Mouse (Mus musculus): ENCODE results near the gene Xpo5. TPM values are rescaled to one million over a fixed set of nuclear protein-coding genes. Genes with fewer than 3 reads are reported as not detected.

The Xpo5 gene
- polyA plus RNA-seq, 1 experiment from 2014 or later = 60.6 TPM

DNA sequence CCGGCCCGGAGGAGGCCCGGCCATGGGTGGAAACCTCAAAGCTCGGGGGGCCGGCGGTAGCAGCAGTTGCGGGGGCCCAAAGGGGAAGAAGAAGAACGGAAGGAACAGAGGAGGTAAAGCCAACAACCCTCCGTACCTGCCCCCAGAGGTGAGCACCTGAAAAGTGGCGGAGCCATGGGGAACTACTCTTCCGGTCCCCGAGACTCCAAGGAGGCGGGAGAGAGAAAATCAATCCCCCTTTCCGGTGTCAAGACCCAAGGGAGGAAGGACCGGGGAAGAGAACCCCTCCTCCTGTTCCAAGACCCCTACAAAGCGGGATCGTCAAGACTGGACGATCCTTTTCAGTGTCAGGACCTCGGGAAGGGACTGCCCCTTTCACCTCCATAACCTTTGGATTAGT is 41.4 kb upstream of the Xpo5 start:
- Histone ChIP-seq H3K4me2 (replicated peaks; ENCODE audit: low read depth, low read length) (peak overlapping the region; percentile 42), H3K9me3 (ENCODE audit: control insufficient read depth, low read length) (no peaks in the 10 kb centered on the region), H3K4me1 (replicated peaks; ENCODE audit: control insufficient read depth, insufficient read depth, low read length) (0 out of 2 replicates have a peak, but pooled peaks cover 3% of the 10 kb centered on the region), H3K36me3 (ENCODE audit: control insufficient read depth, insufficient read depth, low read length) (0 out of 2 replicates have a peak, but pooled peaks cover 2% of the 10 kb centered on the region), H3K27ac (ENCODE audit: low read depth, low read length) (peak overlapping the region; percentile 48; the same call in 1 of the 2 replicates), H3K4me3 (ENCODE audit: low read depth, low read length) (peak overlapping the region; percentile 71), H3K27me3 (ENCODE audit: control insufficient read depth, insufficient read depth, low read length) (no peaks in the 10 kb centered on the region), H3K9ac (ENCODE audit: low read depth, low read length) (peak overlapping the region; percentile 79)
- 2% methylated on average over 19 of the region's 19 CpGs for WGBS
- ATAC-seq (ENCODE audit: low FRiP score) (peak; percentile 43), DNase-seq (ENCODE audit: low spot score) (peak; percentile 70)

DNA sequence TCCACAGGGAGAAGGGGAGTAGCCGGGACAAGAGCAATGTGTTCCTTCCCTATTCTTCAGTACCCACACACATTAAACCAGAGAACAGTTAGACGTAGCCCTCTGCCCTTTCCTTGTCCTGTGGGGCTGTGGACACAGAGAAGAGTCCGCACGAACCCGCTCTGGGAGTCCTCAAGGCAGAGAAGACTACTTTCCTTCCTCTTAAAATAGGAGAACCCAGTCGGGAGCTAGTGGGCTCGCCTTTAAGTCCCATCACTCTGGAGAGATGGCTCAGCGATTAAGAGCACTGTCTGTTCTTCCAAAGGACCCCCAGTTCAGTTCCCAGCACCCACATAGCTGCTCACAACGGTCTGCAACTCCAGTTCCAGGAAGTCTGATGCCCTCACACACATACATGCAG is 40.9 kb upstream of the Xpo5 start:
- no peak overlapping the region for H3K27ac ChIP-seq (ENCODE audit: low read depth, low read length)

DNA sequence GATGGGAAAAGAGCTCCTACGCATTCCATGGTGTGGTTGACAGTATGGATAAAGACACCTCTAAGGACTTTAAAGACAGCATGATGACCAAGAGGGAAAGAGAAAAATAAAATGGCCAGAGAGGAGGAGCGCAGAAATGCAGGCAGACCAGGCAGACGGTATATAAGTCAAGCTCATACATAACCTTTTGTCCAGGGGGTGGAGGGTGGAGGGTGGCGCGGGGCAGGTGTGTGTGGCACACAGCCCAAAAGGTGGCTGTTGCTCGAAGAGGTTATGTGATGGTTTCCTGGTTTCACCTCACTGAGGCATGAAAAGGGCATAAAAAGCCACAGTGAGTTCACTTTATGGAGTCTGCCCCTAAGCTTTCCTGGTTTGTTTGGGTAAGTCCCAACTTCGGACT is 40.0 kb upstream of the Xpo5 start:
- Histone ChIP-seq H3K9me3 (ENCODE audit: control insufficient read depth, low read length) (no peaks in the 10 kb centered on the region), H3K4me2 (replicated peaks; ENCODE audit: low read depth, low read length) (no peak overlapping the region), H3K27ac (ENCODE audit: low read depth, low read length) (no peak overlapping the region), H3K27me3 (ENCODE audit: control insufficient read depth, insufficient read depth, low read length) (no peaks in the 10 kb centered on the region), H3K4me3 (ENCODE audit: low read depth, low read length) (no peak overlapping the region), H3K36me3 (ENCODE audit: control insufficient read depth, insufficient read depth, low read length) (0 out of 2 replicates have a peak, but pooled peaks cover 3% of the 10 kb centered on the region), H3K4me1 (replicated peaks; ENCODE audit: control insufficient read depth, insufficient read depth, low read length) (0 out of 2 replicates have a peak, but pooled peaks cover 3% of the 10 kb centered on the region), H3K9ac (ENCODE audit: low read depth, low read length) (no peak overlapping the region)
- ATAC-seq (ENCODE audit: low FRiP score) = no peak
- WGBS = 94% methylated on average over 7 of the region's 7 CpGs
- no peak for DNase-seq (ENCODE audit: low spot score)

More for the DNA sequence above, 40.9 kb upstream of the Xpo5 start:
- 49% methylated on average over 9 of the region's 9 CpGs for WGBS
- H3K36me3 ChIP-seq (ENCODE audit: control insufficient read depth, insufficient read depth, low read length) = 0 out of 2 replicates have a peak, but pooled peaks cover 3% of the 10 kb centered on the region
- ATAC-seq (ENCODE audit: low FRiP score) = no peak
- peak overlapping the region; percentile 42 for H3K4me2 ChIP-seq (replicated peaks; ENCODE audit: low read depth, low read length)
- DNase-seq (ENCODE audit: low spot score) = no peak
- H3K4me1 ChIP-seq (replicated peaks; ENCODE audit: control insufficient read depth, insufficient read depth, low read length) = 0 out of 2 replicates have a peak, but pooled peaks cover 3% of the 10 kb centered on the region
- H3K4me3 ChIP-seq (ENCODE audit: low read depth, low read length) = peak overlapping the region; percentile 71
- H3K9ac ChIP-seq (ENCODE audit: low read depth, low read length) = peak overlapping the region; percentile 79
- H3K9me3 ChIP-seq (ENCODE audit: control insufficient read depth, low read length) = no peaks in the 10 kb centered on the region
- no peaks in the 10 kb centered on the region for H3K27me3 ChIP-seq (ENCODE audit: control insufficient read depth, insufficient read depth, low read length)

DNA sequence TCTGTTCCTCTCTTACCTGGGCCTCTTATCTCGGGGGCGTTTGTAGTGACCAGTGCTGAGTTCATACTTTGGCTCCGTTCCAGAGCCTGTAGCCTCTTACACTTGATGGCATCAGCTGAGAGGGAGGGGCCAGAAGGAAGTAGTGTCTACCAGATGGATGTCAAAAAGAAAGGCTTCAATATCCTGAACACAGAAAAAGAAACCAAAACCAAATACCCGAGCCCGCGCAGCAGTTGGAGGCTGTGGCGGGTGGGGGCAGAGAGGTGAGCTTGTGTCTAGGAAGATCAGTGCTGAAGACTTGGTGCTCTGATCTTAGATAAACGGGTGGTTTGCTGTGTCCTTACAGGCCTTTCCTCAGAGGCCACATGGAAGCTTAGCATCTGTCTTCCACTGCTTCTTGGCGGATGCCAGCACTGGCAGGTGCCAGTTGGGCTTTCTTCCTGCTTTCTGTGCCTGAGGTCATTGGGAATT is 39.6 kb upstream of the Xpo5 start:
- Histone ChIP-seq H3K27ac (ENCODE audit: low read depth, low read length) (no peak overlapping the region), H3K4me1 (replicated peaks; ENCODE audit: control insufficient read depth, insufficient read depth, low read length) (0 out of 2 replicates have a peak, but pooled peaks cover 3% of the 10 kb centered on the region), H3K4me3 (ENCODE audit: low read depth, low read length) (no peak overlapping the region), H3K27me3 (ENCODE audit: control insufficient read depth, insufficient read depth, low read length) (no peaks in the 10 kb centered on the region), H3K9me3 (ENCODE audit: control insufficient read depth, low read length) (no peaks in the 10 kb centered on the region), H3K9ac (ENCODE audit: low read depth, low read length) (no peak overlapping the region), H3K4me2 (replicated peaks; ENCODE audit: low read depth, low read length) (no peak overlapping the region), H3K36me3 (ENCODE audit: control insufficient read depth, insufficient read depth, low read length) (0 out of 2 replicates have a peak, but pooled peaks cover 3% of the 10 kb centered on the region)
- no peak for DNase-seq (ENCODE audit: low spot score)
- ATAC-seq (ENCODE audit: low FRiP score) = no peak
- WGBS = 90% methylated on average over 9 of the region's 9 CpGs

DNA sequence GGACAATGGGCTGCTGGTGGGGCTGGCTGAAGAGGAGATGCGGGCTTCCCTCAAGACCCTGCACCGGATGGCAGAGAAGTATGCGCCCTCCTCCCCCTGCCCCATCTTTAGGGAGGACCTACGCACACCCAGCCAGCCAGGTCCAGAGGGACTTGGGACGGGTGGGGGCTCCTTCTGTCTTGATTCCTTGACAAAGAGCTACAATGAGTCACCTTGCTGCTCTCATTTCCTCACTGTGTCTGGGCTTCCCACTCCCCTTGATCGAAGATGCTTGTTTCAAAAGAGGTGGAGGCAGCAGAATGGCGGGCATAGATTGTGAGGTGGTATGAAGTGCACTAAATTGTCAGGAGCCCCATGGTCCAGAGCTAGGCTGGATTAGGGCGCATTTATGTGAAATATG is 38.3 kb upstream of the Xpo5 start:
- Histone ChIP-seq H3K4me2 (replicated peaks; ENCODE audit: low read depth, low read length) (no peak overlapping the region), H3K27me3 (ENCODE audit: control insufficient read depth, insufficient read depth, low read length) (no peaks in the 10 kb centered on the region), H3K9ac (ENCODE audit: low read depth, low read length) (no peak overlapping the region), H3K9me3 (ENCODE audit: control insufficient read depth, low read length) (no peaks in the 10 kb centered on the region), H3K27ac (ENCODE audit: low read depth, low read length) (no peak overlapping the region), H3K4me3 (ENCODE audit: low read depth, low read length) (no peak overlapping the region), H3K4me1 (replicated peaks; ENCODE audit: control insufficient read depth, insufficient read depth, low read length) (0 out of 2 replicates have a peak, but pooled peaks cover 3% of the 10 kb centered on the region), H3K36me3 (ENCODE audit: control insufficient read depth, insufficient read depth, low read length) (0 out of 2 replicates have a peak, but pooled peaks cover 7% of the 10 kb centered on the region)
- ATAC-seq (ENCODE audit: low FRiP score) = no peak
- 96% methylated on average over 8 of the region's 8 CpGs for WGBS
- DNase-seq (ENCODE audit: low spot score) = no peak

DNA sequence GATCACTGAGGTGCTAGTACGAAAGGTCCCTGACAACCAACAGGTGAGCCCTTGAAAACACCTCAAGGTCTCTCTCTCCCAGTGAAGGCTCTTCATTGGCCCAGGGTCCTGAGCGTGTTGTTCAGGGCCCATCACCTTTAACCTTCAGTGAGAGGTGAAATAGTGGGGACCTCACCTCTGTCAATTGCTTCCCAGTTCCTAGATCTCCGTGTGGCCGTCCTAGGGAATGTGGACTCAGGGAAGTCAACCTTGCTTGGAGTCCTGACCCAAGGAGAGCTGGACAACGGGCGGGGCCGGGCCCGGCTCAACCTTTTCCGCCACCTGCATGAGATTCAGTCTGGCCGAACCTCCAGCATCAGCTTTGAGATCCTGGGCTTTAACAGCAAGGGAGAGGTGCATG is 37.8 kb upstream of the Xpo5 start:
- Histone ChIP-seq H3K27me3 (ENCODE audit: control insufficient read depth, insufficient read depth, low read length) (no peaks in the 10 kb centered on the region), H3K4me2 (replicated peaks; ENCODE audit: low read depth, low read length) (no peak overlapping the region), H3K36me3 (ENCODE audit: control insufficient read depth, insufficient read depth, low read length) (0 out of 2 replicates have a peak, but pooled peaks cover 7% of the 10 kb centered on the region), H3K4me3 (ENCODE audit: low read depth, low read length) (no peak overlapping the region), H3K9ac (ENCODE audit: low read depth, low read length) (no peak overlapping the region), H3K27ac (ENCODE audit: low read depth, low read length) (no peak overlapping the region), H3K4me1 (replicated peaks; ENCODE audit: control insufficient read depth, insufficient read depth, low read length) (0 out of 2 replicates have a peak, but pooled peaks cover 3% of the 10 kb centered on the region), H3K9me3 (ENCODE audit: control insufficient read depth, low read length) (no peaks in the 10 kb centered on the region)
- no peak for ATAC-seq (ENCODE audit: low FRiP score)
- 94% methylated on average over 10 of the region's 10 CpGs for WGBS
- no peak for DNase-seq (ENCODE audit: low spot score)

DNA sequence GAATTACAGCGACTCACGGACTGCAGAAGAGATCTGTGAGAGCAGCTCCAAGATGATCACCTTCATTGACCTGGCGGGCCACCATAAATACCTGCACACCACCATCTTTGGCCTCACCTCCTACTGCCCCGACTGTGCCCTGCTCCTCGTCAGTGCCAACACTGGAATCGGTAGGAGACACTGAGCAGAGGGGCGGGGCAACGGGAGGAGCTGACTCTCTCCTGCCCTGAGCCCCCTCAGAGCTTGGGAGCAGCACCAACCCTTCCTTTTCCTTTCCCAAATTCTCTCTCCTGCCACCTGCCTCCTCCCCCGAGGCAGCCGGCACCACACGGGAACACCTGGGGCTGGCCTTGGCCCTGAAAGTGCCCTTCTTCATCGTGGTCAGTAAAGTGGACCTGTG is 37.1 kb upstream of the Xpo5 start:
- ATAC-seq (ENCODE audit: low FRiP score) (no peak), DNase-seq (ENCODE audit: low spot score) (no peak)
- no peak overlapping the region for H3K27ac ChIP-seq (ENCODE audit: low read depth, low read length)
- H3K27me3 ChIP-seq (ENCODE audit: control insufficient read depth, insufficient read depth, low read length) = no peaks in the 10 kb centered on the region
- no peak overlapping the region for H3K9ac ChIP-seq (ENCODE audit: low read depth, low read length)
- no peak overlapping the region for H3K4me2 ChIP-seq (replicated peaks; ENCODE audit: low read depth, low read length)
- 92% methylated on average over 12 of the region's 12 CpGs for WGBS
- 0 out of 2 replicates have a peak, but pooled peaks cover 3% of the 10 kb centered on the region for H3K4me1 ChIP-seq (replicated peaks; ENCODE audit: control insufficient read depth, insufficient read depth, low read length)
- no peak overlapping the region for H3K4me3 ChIP-seq (ENCODE audit: low read depth, low read length)
- H3K9me3 ChIP-seq (ENCODE audit: control insufficient read depth, low read length) = no peaks in the 10 kb centered on the region
- 0 out of 2 replicates have a peak, but pooled peaks cover 7% of the 10 kb centered on the region for H3K36me3 ChIP-seq (ENCODE audit: control insufficient read depth, insufficient read depth, low read length)

DNA sequence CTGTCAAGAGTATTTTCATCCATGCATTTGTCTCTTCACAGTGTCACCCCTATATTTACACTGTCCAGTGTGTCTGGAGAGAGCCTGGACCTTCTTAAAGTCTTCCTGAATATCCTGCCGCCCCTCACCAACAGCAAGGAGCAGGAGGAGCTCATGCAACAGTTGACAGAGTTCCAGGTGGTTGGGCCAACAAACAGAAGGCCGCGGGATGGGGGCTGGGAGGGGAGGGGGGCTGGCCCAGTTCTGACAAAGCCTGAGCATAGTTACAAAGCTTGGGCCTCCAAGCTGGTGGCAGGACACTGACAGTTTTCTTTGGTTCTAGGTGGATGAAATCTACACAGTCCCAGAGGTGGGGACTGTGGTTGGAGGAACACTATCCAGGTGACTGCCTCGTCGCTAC is 36.3 kb upstream of the Xpo5 start:
- no peaks in the 10 kb centered on the region for H3K9me3 ChIP-seq (ENCODE audit: control insufficient read depth, low read length)
- 91% methylated on average over 5 of the region's 5 CpGs for WGBS
- no peaks in the 10 kb centered on the region for H3K27me3 ChIP-seq (ENCODE audit: control insufficient read depth, insufficient read depth, low read length)
- DNase-seq (ENCODE audit: low spot score) = no peak
- no peak overlapping the region for H3K27ac ChIP-seq (ENCODE audit: low read depth, low read length)
- no peak overlapping the region for H3K4me3 ChIP-seq (ENCODE audit: low read depth, low read length)
- 0 out of 2 replicates have a peak, but pooled peaks cover 7% of the 10 kb centered on the region for H3K36me3 ChIP-seq (ENCODE audit: control insufficient read depth, insufficient read depth, low read length)
- no peak overlapping the region for H3K4me2 ChIP-seq (replicated peaks; ENCODE audit: low read depth, low read length)
- ATAC-seq (ENCODE audit: low FRiP score) = no peak
- 0 out of 2 replicates have a peak, but pooled peaks cover 3% of the 10 kb centered on the region for H3K4me1 ChIP-seq (replicated peaks; ENCODE audit: control insufficient read depth, insufficient read depth, low read length)
- no peak overlapping the region for H3K9ac ChIP-seq (ENCODE audit: low read depth, low read length)

DNA sequence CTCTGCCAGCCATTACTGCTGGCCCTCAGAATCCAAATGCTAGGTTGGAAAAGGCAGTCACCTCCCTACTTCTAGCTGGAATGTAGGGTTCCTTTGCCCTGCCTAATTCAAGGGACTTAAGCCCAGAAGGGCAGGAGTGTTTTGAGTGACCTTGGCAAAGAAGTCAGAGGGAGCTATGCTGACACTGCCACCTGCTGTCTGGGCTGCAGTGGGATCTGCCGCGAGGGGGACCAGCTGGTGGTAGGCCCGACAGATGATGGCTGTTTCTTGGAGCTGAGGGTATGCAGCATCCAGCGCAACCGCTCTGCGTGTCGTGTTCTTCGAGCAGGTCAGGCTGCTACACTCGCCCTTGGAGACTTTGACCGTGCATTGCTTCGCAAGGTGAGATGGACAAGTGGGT is 35.6 kb upstream of the Xpo5 start:
- ATAC-seq (ENCODE audit: low FRiP score) = no peak
- H3K9me3 ChIP-seq (ENCODE audit: control insufficient read depth, low read length) = no peaks in the 10 kb centered on the region
- H3K4me1 ChIP-seq (replicated peaks; ENCODE audit: control insufficient read depth, insufficient read depth, low read length) = no peaks in the 10 kb centered on the region
- H3K36me3 ChIP-seq (ENCODE audit: control insufficient read depth, insufficient read depth, low read length) = 0 out of 2 replicates have a peak, but pooled peaks cover 9% of the 10 kb centered on the region
- no peaks in the 10 kb centered on the region for H3K27me3 ChIP-seq (ENCODE audit: control insufficient read depth, insufficient read depth, low read length)
- H3K4me2 ChIP-seq (replicated peaks; ENCODE audit: low read depth, low read length) = no peak overlapping the region
- no peak overlapping the region for H3K4me3 ChIP-seq (ENCODE audit: low read depth, low read length)
- WGBS = 84% methylated on average over 11 of the region's 11 CpGs
- no peak overlapping the region for H3K27ac ChIP-seq (ENCODE audit: low read depth, low read length)
- DNase-seq (ENCODE audit: low spot score) = no peak
- no peak overlapping the region for H3K9ac ChIP-seq (ENCODE audit: low read depth, low read length)

All from hindbrain, embryonic 11.5 days (tissue).